Mouse (Mus musculus): Measurements from ENCODE around the gene Musk. TPM values are rescaled to one million over a fixed set of nuclear protein-coding genes. Genes with fewer than 3 reads are reported as not detected.
"Not testable (repeated sequence)": the region's sequence is repeated elsewhere in the genome, so short reads cannot be mapped to it uniquely, and the experiment has no call there.

Gene Musk
- total RNA-seq (2021) = 1 to 10 TPM; 2.4 to 2.9 TPM

GRCm38 (mm10) chr4:58285687-58286086 is at the start of gene Musk:
Gene Musk (plus strand): TSS chr4:58285960.
- intact Hi-C loops (cut with DNase I) = no loop called here
- no peak for DNase-seq (ENCODE audit: low spot score in 2 of 2)

- intact Hi-C loops (cut with DNase I) = no loop called here
These were observed 45.3 kb upstream of the Musk start for GRCm38 (mm10) chr4:58240416-58240815.

GRCm38 (mm10) chr4:58245544-58245943 is 40.2 kb upstream of the Musk start:
- intact Hi-C loops (cut with DNase I) = no loop called here
- no peak for DNase-seq (ENCODE audit: low spot score in 2 of 2)

More at GRCm38 (mm10) chr4:58240416-58240815, 45.3 kb upstream of the Musk start:
- no peak for DNase-seq (ENCODE audit: low spot score in 2 of 2)

GRCm38 (mm10) chr4:58252381-58252780 is 33.4 kb upstream of the Musk start:
- DNase-seq (ENCODE audit: low spot score in 2 of 2) = no peak
- intact Hi-C loops (cut with DNase I) = loop anchor here (2.0 kb wide), 1 partner anchor 170 kb away; no protein-coding TSS in a partner anchor

- DNase-seq (ENCODE audit: low spot score in 2 of 2) = no peak
- intact Hi-C loops (cut with DNase I) = loop anchor here (2.0 kb wide), 1 partner anchor 171 kb away; no protein-coding TSS in a partner anchor
These were observed 32.4 kb upstream of the Musk start for GRCm38 (mm10) chr4:58253410-58253809.

GRCm38 (mm10) chr4:58260767-58261166 is 25.0 kb upstream of the Musk start:
- intact Hi-C loops (cut with DNase I) = not testable (repeated sequence)

GRCm38 (mm10) chr4:58266294-58266693 is 19.5 kb upstream of the Musk start:
- intact Hi-C loops (cut with DNase I) = loop anchor here (2.0 to 5.0 kb wide), 2 partner anchors 483 to 731 kb away; partner anchors contain the start of gene Dnajc25
- no peak for DNase-seq (ENCODE audit: low spot score in 2 of 2)

More at GRCm38 (mm10) chr4:58260767-58261166, 25.0 kb upstream of the Musk start:
- not testable (repeated sequence) for DNase-seq (ENCODE audit: low spot score in 2 of 2)

- intact Hi-C loops (cut with DNase I) = loop anchor here (5.0 kb wide), 1 partner anchor 728 kb away; the partner anchor contains the start of gene Dnajc25
These were observed 16.7 kb upstream of the Musk start for GRCm38 (mm10) chr4:58268897-58269542.

GRCm38 (mm10) chr4:58269961-58270360 is 15.8 kb upstream of the Musk start:
- DNase-seq (ENCODE audit: low spot score in 2 of 2) = no peak
- intact Hi-C loops (cut with DNase I) = loop anchor here (5.0 to 10.0 kb wide), 2 partner anchors 155 to 727 kb away; partner anchors contain the start of gene Dnajc25

More at GRCm38 (mm10) chr4:58268897-58269542, 16.7 kb upstream of the Musk start:
- no peak for DNase-seq (ENCODE audit: low spot score in 2 of 2)

GRCm38 (mm10) chr4:58270956-58271355 is 14.8 kb upstream of the Musk start:
- DNase-seq (ENCODE audit: low spot score in 2 of 2) = no peak
- intact Hi-C loops (cut with DNase I) = loop anchor here (10.0 kb wide), 1 partner anchor 154 kb away; no protein-coding TSS in a partner anchor

- no peak for DNase-seq (ENCODE audit: low spot score in 2 of 2)
- intact Hi-C loops (cut with DNase I) = loop anchor here (10.0 kb wide), 1 partner anchor 153 kb away; no protein-coding TSS in a partner anchor
These were observed 14.1 kb upstream of the Musk start for GRCm38 (mm10) chr4:58271504-58272162.

GRCm38 (mm10) chr4:58275261-58275895 is 10.4 kb upstream of the Musk start:
- no peak for DNase-seq (ENCODE audit: low spot score in 2 of 2)
- intact Hi-C loops (cut with DNase I) = loop anchor here (10.0 kb wide), 1 partner anchor 149 kb away; no protein-coding TSS in a partner anchor

- intact Hi-C loops (cut with DNase I) = loop anchor here (10.0 kb wide), 1 partner anchor 146 kb away; no protein-coding TSS in a partner anchor
- DNase-seq (ENCODE audit: low spot score in 2 of 2) = no peak
These were observed 7.4 kb upstream of the Musk start for GRCm38 (mm10) chr4:58278368-58278767.

- DNase-seq (ENCODE audit: low spot score in 2 of 2) = no peak
- intact Hi-C loops (cut with DNase I) = no loop called here
These were observed 5.6 kb upstream of the Musk start for GRCm38 (mm10) chr4:58280121-58280520.

GRCm38 (mm10) chr4:58286368-58287090 is 769 bp downstream of the Musk start:
- DNase-seq (ENCODE audit: low spot score in 2 of 2) = no peak
- intact Hi-C loops (cut with DNase I) = no loop called here

- no peak for DNase-seq (ENCODE audit: low spot score in 2 of 2)
- intact Hi-C loops (cut with DNase I) = no loop called here
These were observed 3.0 kb downstream of the Musk start for GRCm38 (mm10) chr4:58288753-58289152.

GRCm38 (mm10) chr4:58291828-58292227 is 6.1 kb downstream of the Musk start:
- intact Hi-C loops (cut with DNase I) = no loop called here
- no peak for DNase-seq (ENCODE audit: low spot score in 2 of 2)

- DNase-seq (ENCODE audit: low spot score in 2 of 2) = no peak
- intact Hi-C loops (cut with DNase I) = no loop called here
These were observed 7.3 kb downstream of the Musk start for GRCm38 (mm10) chr4:58293099-58293498.

GRCm38 (mm10) chr4:58303862-58304261 is 18.1 kb downstream of the Musk start:
- DNase-seq (ENCODE audit: low spot score in 2 of 2) = no peak
- intact Hi-C loops (cut with DNase I) = no loop called here
